Mouse (Mus musculus): ENCODE results near the gene Sdc1.

Gene Sdc1

GRCm38 (mm10) chr12:8770946-8771843 lies at the start of gene Sdc1:
Sdc1 (plus strand) TSS chr12:8771323.
- DNase-seq = peak; percentile 97

- DNase-seq = peak; percentile 53
Observed at GRCm38 (mm10) chr12:8726890-8727289, 44.2 kb upstream of the Sdc1 start.

- peak; percentile 79 for DNase-seq
Observed at GRCm38 (mm10) chr12:8728739-8729138, 42.4 kb upstream of the Sdc1 start.

- peak; percentile 82 for DNase-seq
Observed at GRCm38 (mm10) chr12:8753654-8754053, 17.5 kb upstream of the Sdc1 start.

- DNase-seq = peak; percentile 94
Observed at GRCm38 (mm10) chr12:8754116-8754515, 17.0 kb upstream of the Sdc1 start.

- DNase-seq = no peak
Observed at GRCm38 (mm10) chr12:8758029-8758428, 13.1 kb upstream of the Sdc1 start.

GRCm38 (mm10) chr12:8759115-8759514 lies 12.0 kb upstream of the Sdc1 start:
- DNase-seq = peak; percentile 82

GRCm38 (mm10) chr12:8759779-8760178 lies 11.3 kb upstream of the Sdc1 start:
- no peak for DNase-seq

GRCm38 (mm10) chr12:8760561-8760960 lies 10.6 kb upstream of the Sdc1 start:
- DNase-seq = peak; percentile 84

- peak; percentile 87 for DNase-seq
Observed at GRCm38 (mm10) chr12:8761058-8761457, 10.1 kb upstream of the Sdc1 start.

- DNase-seq = peak; percentile 60
Observed at GRCm38 (mm10) chr12:8762667-8763066, 8.5 kb upstream of the Sdc1 start.

- DNase-seq = peak; percentile 78
Observed at GRCm38 (mm10) chr12:8764221-8764930, 6.7 kb upstream of the Sdc1 start.

- DNase-seq = peak; percentile 90
Observed at GRCm38 (mm10) chr12:8771844-8772380, 789 bp downstream of the Sdc1 start.

GRCm38 (mm10) chr12:8772451-8773143 lies 1.5 kb downstream of the Sdc1 start:
- DNase-seq = peak; percentile 95

GRCm38 (mm10) chr12:8773336-8773735 lies 2.2 kb downstream of the Sdc1 start:
- peak; percentile 70 for DNase-seq

- DNase-seq = peak; percentile 85
Observed at GRCm38 (mm10) chr12:8774183-8774582, 3.1 kb downstream of the Sdc1 start.

- DNase-seq = no peak
Observed at GRCm38 (mm10) chr12:8776206-8776605, 5.1 kb downstream of the Sdc1 start.

GRCm38 (mm10) chr12:8776741-8777140 lies 5.6 kb downstream of the Sdc1 start:
- no peak for DNase-seq

GRCm38 (mm10) chr12:8778106-8778505 lies 7.0 kb downstream of the Sdc1 start:
- DNase-seq = no peak

GRCm38 (mm10) chr12:8779851-8780250 lies 8.7 kb downstream of the Sdc1 start:
- no peak for DNase-seq

GRCm38 (mm10) chr12:8781121-8781520 lies 10.0 kb downstream of the Sdc1 start:
- no peak for DNase-seq

- DNase-seq = peak; percentile 98
Observed at GRCm38 (mm10) chr12:8781681-8782378, 10.7 kb downstream of the Sdc1 start.

Measured in heart, adult 11 months (tissue).